Mouse (Mus musculus) 3T3-L1 (cell line): ENCODE data around the gene Nhlrc4.
A peak's percentile ranks its signal among the peaks of the same experiment; 100 is the strongest.

Source experiments
- DNase-seq: peaks from one replicate; pipeline ENCODE4 v3.0.0-alpha.2; 2015; ENCODE audit warnings: low read depth, low spot score

The Nhlrc4 gene

DNA sequence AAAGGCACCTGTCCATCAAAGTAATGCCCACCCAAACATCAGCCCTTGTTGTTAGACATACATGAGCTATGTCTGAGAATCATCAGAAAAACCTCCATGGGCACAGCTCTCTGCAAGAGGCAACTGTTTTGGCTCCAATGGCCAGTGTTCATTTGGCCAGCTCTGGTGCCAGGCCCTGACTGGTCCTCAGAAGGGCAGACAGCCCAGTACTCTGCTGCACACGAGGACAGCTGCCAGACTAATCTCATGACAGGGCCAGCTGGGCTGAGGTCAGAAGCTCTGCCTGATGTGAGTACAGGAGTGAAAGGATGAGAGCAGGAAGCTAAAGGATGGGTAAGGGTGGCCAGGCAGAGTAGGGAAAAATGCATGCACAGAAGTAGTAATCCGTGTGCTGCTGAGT lies 19.4 kb downstream of the Nhlrc4 start:
- DNase-seq, result peak; percentile 20

DNA sequence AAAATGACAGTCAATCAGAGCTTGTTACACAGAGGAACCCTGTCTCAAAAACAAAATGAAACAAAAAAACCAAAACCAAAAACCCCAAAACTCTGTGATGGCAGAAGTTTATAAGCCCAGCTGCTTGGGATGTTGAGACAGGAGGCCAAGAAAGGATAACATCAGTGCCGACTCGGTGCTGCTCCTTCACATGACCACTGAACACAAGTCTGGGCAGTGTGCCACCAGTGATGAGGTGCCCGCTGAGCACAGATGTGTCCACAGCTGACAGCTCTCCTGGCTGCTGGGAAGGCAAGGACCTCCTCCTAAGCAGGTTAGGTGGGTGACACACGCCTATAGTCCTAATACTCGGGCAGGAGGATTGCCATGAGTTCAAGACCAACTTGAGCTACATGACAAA lies 22.6 kb downstream of the Nhlrc4 start:
- peak; percentile 75 for DNase-seq

DNA sequence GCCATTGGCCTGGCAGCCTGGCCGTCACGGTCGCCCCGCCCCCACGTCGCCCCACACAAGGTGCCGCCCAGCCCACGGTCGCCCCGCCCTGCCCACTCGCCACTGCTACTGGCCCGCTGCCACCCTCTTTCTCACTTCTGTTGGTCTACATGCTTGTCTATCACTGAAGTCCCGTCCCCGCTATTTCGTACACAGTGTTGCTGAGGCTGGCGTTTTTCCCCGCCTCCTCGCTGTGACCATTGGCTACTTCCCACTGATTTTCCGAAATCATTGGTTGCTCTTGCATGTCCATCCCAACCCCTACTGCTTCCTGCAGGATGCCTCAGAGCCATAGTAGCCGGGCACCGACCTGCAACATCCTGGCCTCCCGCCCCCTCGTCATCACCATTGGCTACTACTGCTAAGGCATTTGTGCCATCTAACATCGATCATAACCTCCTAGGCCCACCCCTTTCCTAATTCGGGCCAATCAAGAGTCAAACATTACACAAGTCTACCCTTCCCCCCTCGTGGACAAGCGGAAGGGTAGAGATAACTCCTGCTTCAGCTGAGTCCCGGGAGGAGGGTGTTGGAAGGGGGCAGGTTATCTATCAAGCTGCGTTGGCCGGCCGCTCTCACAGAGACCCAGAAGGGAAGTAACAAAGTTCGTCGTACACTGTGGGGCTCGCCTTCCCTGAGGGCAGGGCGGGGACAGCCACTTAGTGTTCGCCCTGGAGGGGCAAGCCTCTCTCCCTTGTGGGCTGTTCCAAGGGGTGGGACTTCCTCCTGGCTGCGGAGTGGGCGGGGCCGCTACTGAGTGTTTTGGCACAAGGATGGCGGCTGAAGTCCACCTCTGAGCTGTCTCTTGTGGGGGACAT lies 24.7 kb downstream of the Nhlrc4 start:
- DNase-seq, result peak; percentile 100

DNA sequence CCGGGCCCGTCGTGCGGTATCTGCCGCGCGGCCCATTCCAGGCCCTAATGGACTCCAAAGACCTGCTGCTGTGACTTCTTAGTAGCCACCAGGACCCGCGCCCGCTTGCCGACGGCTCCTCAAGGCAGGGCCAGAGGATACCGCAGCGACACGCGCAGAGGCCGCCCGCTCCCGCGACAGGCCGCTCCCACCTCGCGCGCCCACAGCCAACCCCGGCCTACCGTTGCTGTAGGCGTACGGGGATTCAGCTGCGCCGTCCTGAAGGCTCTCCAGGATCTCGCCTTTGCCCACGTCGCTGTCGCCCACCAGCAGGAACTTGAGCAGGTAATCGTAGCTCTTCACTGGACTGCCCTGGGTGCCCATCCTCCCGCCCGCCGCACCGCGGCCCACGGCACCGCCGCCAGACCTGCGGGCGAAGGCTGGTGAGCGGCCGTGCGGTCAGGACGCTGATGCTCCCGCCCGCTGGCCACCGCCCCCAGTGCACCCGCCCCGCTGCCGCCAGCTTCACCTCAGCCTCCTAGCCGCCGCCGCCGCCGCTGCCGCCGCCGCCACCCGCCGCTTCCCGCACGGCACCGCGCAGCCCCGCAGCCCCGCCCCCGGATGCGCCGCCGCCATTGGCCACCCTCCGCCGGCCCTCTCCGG lies 25.5 kb downstream of the Nhlrc4 start, which contains the start of gene Rab40c:
Gene Rab40c (minus strand): TSS at position 584 of the 642 bp plus-strand sequence.
- DNase-seq, result peak; percentile 52

DNA sequence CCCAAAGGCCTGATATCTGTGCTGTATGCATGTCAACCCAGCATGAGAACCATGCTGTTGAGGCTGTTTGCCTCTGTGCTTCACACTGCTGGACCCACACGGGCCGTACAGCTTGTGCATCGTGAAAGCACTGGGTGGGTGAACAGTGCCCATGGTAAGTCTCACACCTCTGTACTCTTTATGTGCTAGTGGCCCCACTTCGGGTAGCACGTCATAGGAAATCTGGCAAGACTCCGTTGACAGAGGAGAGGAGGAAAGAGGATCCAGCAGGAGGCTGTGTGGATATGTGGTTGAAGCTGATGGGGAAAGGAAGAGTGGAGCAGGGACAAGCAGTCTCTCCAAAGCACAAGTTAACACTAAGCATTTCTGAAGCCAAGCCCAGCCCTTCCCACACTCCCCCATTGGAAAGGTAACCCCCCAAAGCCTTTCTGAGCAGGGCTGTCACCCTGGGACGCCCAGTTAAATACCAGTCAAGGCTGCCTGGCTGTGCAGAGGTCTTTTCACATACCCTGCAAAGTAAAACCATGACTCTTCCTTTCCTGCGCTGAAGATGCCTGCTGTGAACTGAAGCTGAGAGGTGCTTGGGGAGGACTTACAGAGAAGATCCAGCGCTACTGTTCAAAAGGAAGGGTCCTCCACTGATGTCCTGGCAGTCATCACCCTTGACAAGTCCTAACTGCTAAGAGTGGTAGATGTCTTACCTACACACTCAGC lies 26.6 kb downstream of the Nhlrc4 start:
- DNase-seq, result no peak

DNA sequence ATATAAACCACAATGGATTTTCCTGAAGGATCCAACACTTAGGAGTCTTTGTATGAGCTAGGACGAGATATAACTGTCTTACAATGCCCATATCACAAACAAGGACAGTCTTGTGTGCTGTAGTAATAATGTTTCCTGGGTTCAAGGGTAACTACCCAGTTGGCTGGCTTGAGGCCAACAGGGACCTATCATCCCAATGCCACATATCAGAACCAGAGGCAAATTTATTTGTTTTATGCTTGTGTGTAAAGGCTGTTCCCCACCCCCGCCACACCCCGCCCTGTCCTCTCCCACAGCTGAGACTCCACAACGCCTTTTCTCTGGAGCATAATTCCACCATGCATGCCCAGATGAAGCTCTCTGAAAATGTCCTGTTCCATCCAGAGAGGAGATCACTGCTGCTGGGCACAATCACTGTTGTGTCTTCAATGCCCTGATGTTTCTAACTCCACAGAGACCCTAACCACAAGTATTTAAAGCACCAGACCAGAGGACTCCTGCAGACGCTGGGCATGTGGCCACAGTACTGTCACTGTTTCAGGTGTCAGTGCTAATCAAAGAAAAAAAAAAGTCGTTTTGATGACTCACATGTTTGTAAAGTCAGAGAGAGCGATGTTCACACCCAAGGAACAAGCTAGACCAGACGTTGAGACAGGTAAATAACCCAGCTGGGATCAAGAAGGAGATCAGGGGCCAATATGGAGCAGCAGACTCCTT lies 27.7 kb downstream of the Nhlrc4 start:
- no peak for DNase-seq

DNA sequence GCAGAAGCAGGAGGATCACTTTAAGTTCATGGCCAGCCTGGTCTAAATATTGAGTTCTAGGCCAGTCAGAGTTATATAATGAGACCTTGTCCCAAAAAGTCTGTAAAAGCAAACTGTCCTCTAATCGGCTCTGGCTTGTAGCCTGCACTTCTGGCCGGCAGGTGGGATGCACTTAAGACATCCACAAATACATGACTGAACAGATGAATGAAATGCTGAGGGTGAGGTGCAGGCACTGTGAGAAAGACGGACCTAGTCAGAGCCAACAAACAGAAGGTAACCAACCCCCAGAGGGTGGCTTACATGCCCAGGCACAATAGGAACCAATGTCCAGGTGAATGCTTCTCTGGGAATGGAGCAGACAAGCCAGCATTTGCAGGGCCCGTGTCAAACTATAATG lies 30.5 kb downstream of the Nhlrc4 start:
- DNase-seq, result no peak

DNA sequence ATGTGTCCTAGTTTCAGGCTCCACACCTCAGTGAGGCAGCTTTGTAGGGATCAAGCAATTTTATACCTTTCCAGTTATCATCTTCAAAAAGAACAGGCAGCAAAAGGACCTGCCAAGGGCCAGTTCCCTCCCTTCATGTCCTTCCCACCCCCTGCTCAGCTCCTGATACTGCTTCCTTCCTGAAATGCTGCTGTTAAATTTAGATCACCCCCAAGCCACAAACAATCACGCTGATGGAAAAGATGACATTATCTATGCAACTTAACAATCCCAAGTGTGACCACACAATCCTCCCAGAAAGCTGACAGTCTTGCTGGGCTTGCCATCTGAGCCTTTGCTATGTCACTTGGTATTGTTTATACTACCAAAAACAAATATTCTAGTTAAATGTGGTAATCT lies 30.9 kb downstream of the Nhlrc4 start:
- no peak for DNase-seq

DNA sequence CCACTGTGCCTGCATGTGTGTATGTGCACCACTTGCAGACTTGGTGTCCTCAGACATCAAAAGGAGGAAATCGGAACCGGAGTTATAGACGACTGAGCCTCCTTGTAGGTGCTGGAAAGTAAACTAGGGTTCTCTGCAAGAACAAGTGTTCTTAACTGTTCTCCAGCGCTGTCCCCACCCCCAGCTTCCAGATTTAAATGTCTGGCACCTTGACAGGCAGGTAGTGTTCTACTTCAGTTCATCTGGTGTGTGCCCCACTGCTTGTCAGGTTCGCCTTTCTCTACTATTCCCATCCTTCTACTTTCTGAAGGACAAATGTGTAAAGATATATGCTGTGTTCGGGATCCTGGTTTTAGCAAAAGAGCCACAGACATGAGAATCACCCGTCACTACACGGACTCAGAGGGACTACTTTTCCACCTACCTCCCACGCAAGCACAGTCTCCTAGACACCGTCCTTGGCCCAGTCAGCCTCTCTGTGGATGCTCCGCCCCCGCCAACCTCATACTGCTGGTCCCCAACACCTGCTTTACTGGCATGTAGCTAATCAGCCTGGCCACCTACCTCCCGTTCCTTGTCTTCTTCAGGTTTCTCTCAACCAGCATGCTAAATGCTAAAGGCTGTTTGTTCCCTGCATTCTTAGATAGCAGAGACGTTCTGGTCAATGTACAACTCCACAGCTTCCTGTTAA lies 31.4 kb downstream of the Nhlrc4 start:
- no peak for DNase-seq

DNA sequence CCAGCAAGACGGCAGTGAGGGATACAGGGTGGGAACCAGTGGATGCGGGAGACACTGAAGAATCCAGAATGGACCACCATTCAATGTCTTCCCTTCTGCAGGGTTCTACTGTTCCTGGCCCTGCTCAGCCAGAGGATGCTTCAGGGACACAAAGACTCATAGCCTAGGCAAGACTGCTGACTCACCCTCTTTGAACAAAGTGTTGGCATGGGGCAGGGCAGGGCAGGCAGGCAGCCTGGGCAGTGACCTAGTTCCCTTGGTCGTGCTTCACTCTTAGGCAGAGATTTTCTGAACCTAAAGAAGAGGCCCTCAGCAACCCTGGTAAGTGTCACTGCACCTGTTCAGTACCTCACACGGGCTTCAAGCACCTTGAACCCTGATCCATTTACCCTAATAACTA lies 32.9 kb downstream of the Nhlrc4 start:
- DNase-seq, result peak; percentile 54

DNA sequence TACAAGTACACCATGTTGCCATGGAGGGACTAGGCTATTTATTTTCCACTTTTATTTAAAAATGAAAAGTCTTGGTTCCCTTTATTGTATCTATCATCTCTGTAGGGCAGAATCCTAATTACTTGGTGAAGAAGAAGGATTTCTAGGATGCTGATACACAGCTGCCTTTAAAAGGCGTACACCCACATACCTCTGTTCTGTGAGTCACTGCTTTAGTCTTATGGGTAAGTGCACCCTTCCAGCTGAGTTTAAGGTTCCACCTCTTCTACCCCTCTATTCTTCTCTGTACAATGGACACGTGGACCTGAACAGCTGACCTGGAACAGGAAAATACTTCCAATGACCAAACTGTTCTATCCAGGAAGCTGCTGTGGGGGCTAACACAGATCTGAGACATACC lies 37.1 kb downstream of the Nhlrc4 start:
- no peak for DNase-seq

DNA sequence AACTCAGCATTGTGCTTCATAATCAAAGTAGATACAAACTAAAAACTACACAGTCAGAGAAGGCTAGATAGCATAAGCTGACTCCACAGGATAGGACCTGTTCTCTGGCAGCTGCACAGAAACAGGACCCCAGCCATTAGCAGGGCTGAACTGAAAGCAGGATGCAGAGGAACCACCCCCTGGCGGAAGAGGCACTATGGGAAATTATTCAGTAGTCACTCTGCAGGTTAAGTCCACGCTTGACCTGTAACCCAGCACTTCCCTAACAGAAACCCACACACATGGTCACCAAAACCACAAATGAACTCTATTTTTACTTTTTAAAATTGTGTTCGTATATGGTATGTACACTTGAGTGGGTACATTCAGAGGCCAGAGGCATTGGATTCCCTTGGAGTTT lies 41.7 kb downstream of the Nhlrc4 start:
- DNase-seq, result no peak

DNA sequence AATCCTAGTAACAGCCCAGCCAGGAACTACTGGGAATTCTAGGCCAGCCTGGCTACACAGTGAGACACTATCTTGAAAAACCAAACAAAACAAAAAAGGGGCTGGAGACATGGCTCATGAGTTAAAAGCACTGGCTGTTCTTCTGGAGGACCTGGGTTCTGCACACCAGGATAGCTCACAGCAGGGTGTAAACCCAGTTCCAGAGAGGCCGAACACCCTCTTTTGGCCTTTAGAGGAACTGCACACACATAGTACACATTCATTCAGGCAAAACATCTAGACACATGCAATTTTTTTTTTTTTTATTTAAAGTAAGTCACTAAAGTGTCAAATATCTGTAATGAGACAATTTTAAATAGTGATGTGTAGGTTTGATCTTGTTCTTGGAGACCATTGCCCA lies 44.6 kb downstream of the Nhlrc4 start:
- DNase-seq, result no peak

DNA sequence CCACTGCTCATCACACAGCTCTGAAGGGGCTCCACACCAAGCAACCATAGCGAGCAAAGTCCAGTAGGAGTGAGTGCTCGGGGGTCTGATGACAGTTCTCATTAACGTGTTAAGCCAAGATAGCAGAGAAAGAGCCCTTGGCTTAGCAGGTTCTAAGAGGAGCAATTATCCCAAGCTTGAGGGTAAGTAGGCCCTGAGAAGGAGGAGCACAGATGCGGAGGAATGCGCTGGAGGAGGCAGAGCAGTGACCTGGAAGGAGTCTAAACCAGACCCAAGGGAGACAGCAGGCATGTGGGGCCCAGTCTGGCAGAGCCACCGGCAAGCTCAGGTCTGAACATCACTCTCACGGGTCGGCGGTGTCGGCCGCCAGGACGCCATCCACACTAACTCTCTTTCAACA lies 48.9 kb downstream of the Nhlrc4 start:
- DNase-seq, result no peak

DNA sequence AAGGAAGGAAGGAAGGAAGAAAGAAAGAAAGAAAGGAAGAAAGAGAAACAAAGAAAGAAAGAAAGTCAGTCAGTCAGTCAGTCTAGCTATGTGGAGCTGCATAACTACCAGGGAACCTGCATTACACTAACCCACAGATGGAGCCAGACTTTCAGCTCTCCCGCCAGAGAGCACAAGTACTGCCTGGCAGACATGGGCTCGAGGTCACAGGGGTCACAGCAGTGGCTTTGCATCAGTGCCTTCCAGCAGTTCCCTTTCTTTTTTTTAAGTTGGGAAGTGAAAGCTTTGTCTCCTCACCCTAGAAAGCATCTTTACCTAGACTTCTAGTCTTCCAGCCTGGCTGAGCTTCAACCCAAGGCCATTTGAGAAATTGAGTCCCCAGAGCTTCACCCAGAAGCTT lies 49.3 kb downstream of the Nhlrc4 start:
- peak; percentile 50 for DNase-seq

DNA sequence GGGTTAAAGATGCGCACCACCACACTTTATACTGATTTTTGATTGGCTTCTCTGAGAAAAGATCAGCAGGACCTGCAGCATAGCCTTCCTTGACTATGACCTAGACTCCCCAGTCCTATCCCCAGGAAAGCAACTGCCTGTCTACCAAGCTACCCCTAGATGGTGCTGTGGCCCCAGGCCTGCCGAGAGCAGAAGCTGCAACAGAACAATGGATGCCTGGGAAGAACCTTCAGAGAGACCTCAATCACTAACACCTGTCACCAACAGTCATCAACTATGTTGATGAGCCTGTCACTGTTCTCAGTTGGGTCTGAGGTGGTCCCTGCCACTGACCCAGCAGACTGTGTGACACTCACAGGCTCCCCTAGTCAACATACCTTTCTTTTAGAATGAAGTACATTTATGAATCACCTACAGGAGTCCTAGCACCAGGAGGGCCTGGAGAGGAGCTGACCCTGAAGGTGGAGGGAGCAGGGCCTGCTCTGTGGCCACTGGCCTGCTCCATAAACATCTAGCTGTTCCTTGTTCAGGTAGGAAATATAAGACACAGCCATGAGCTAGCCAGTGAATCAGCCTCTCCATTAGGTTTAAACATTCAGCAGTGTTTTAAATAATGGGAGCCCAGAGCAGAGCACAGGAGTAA lies 50.7 kb downstream of the Nhlrc4 start:
- DNase-seq, result peak; percentile 82
